Mouse (Mus musculus) gastrocnemius, adult 18-20 months (tissue): ENCODE measurements around the gene Rbm46. TPM values are rescaled to one million over a fixed set of nuclear protein-coding genes. Genes with fewer than 3 reads are reported as not detected.

Experiments used
- DNase-seq: peaks from one replicate; pipeline ENCODE4 v3.0.0; 2021; ENCODE audit warnings: low spot score
- long read RNA-seq, 2 experiments: library from polyadenylated mRNA; stranded (forward); transcript quantifications; one replicate each; pipeline ENCODE4 v2.0.0; 2021
- total RNA-seq, 2 experiments: library from RNA; stranded (reverse); gene quantifications; 2 replicates each; pipeline ENCODE4 v1.2.3; 2021

Rbm46 gene
- total RNA-seq, result under 1 TPM in 1 of 2 experiments, not detected in 1; 0.12 TPM
- long read RNA-seq, experiment 1, result 0 reads
- long read RNA-seq, experiment 2, result 0 reads

DNA sequence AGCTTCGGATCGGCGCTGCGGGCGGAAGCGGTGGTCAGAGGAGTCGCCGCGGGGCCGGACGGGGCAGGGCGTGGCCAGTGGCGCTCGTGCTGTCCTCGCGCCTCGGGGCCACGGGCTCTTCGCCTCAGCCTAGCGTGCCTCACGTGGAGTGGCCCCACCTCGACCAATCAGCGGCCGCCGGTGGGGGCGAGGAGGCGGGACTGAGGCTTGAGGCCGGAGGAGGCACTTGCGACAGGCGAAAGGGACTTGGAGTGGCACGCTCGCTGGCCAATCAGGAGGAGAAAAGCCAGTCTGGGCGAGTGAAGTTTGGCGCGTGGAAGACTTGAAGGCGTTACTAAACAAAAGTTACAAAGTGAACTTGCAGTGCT lies at the start of gene Rbm46:
Rbm46 (minus strand) TSS at position 112 of the 368 bp plus-strand sequence.
- DNase-seq, result peak; percentile 74

DNA sequence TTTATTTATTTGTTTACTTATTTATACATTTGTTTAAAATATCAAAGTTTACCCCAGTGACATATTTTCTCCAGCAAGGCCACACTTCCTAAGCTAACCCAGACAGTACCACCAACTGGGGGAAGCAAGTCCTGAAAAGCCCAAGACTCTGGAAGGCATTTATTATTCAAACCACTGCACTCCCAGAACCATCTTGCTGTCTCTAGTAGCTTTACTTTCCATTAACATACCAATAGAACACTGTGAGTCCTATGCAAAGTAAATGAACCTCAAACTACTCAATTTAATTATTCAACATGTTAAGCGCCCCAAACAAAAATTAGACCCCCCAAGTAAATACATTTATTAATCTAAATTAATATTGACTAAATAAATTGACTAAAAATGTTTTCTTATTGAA lies 39.3 kb upstream of the Rbm46 start:
- DNase-seq, result no peak

DNA sequence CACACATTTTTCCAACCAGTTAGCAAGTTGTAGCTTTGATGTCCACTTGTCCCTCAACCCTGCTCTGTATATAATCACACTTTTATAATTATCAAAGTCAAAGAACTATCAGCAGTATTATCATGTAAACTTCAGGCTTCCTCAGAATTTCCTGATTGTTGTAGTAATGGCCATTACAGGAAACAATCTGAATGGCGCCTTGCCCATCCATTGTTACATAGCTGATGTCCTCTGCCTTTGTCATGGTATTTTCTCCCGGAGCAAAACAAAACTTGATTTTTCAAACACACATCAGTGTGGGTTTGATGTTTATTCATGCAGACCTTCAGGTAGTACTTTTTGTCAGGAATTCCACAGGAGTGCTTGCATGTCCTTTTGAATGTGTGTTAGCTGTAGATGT lies 32.4 kb upstream of the Rbm46 start:
- DNase-seq, result no peak

DNA sequence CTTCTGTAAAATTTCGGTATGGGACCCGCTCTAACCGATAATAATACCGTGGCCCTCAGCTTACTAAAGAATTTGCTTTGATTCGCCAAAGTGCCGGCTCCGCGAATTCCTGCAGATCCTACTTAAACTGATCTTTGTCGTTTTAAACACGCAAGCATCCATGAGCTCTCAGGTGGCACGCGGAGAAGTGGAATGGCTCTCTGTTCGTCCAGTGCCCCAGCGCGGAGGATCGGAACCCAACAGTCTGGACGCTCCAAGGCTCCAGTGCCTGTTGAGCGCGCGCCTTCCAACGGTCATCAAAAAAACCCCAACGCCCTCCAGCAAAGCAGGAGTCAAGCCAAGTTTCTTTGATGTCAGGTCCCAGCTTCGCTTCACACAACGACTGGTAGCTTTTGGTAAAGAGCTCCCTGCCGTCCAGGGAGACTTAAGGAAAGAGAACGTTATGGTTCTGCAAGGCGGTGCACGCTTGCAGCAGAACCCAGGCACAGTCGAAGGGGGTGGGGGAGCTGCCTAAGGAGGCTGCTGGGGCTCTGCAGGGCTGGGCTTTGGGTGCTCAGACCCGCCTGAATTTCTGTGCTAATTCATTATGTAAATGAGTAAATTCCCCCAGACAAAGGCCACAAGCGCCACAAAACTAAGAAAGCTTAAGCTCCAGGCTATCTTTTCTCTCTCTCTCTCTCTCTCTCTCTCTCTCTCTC lies 28.1 kb upstream of the Rbm46 start:
- no peak for DNase-seq

DNA sequence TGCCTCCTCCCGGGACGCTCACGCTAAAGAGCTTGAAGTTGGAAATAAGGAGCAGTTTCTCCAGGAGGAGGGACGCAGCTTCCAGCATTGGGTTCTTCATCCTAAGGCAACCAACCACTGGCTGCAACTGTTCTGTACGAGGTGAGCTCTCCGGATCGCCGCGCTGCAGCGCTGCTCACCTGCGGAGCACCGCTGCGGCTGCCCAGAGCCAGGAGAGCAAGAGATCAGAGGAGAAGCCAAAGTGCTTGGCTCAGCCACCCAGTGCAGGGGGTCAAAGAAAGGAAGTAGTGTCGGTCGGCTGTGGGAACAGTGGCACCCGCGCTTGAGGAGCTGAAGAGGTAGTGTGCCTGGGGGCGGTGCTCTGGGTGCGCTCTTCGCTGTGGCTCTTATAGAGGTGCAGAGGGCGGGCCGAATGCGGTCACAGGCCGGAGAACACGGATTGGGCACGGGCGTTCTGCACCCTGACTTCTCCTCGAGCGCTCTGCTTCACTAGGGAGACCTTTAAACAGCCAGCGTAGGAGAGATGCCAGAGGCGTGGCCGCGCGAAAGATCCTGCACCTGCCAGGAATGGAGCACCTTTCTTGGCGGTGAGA lies 27.4 kb upstream of the Rbm46 start, which contains the start of gene Lrat:
Lrat (minus strand) TSS at position 361 of the 593 bp plus-strand sequence.
- no peak for DNase-seq

DNA sequence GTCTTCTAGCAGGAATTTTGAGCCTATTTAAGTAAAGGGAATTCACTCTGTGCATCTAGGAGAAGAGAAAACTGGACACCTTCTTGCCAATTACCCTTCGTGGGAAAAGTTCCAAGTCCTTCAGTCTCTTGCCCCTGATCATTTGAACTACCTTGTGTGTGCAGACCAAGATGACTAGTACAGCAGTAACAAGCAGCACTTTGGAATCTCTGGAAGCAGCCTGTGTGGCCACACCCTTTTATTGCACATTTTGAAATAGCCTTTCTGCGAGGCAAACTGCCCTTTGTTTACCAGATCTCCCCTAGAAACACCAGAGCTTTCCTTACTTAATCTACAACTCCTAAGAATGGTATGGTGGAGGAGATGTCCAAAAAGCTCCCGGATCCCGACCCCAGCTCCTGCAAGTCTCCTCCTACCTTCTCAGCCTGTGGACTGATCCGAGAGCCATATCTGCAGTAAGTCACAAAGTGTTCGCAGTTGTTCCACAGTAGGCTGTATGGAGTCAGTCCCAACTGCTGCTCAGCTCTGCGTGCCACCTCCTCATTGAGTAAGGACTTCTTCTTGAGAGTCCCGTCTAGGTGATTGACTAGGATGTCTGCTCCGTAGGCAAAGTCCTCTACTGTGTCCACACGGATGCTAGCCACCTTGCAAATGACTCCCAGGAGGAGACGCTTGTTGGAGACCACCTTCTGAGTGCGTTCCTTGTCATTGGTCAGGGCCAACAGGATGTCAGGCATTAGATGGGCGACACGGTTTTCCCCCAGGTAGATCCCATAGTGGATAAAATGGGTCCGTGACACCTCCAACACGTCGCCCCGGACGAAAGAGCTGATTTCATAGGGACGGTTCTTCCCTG lies 26.7 kb upstream of the Rbm46 start:
- DNase-seq, result no peak

DNA sequence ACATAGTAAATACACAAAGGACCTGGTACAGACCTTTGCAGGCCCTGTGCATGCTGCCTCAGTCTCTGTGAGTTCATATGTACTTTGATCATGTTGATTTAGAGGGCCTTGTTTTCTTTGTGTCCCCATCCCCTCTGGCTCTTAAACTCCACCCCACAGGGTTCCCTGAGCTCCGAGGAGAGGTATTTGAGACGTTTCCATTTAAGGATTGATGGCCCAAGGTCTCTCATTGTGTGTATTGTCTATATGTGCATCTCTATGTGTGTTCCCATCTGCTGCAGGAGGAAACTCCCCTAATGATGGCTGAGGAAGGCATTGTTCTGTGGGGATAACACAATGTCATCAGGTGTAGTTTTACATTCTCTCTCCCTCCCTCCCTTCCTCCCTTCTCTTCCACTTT lies 12.6 kb upstream of the Rbm46 start:
- DNase-seq, result no peak

DNA sequence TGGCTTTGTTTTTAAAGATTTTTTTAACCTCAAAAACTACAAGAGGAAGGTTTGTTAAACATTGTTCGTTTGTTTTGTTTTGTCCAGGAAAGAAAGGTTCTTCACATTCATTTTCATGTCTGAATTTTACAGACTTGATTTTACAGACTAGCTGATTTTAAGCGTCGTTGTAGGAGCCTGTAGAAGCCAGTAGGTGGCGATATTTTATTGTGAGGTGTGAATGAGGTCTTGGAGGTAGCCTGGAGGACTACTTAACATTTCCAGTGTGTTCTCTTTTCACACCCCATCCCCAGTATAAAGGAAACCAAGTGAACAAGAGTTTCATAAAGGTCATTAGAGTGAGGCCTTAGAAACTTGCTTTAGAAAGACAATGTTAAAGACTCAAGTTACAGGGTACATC lies 975 bp upstream of the Rbm46 start:
- DNase-seq, result no peak

DNA sequence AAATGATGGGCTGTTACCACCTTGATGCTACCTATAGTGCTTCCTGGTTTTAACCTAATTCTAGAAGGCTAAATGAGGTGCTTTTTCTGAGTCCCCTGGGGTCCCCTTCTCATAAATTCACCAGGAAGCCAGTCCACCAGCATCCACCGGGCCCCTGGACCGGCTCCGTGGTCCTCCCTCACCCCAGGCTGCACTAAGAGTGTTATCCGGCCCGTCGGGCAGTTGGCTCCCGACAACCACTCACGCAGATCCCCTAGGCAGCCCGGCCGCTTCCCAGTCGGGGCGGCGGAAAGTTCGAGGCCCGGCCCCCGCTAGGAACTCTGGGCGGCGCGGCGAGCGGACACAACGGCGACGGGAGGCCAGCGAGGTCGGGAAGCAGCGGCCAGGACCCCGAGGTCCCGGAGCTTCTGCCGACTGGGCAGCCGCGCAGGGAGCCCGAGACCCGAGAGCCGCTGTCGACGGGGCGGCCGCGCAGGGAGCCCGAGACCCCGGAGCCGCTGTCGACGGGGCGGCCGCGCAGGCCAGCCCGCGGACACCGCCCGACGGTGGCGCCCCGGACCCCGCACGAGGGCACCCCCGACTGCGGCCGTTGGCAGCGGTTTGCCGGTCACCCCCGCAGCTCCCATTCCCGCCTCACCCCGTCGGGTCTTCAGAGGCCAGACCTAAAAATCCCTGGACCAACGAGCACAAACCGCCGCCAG lies 462 bp downstream of the Rbm46 start:
- DNase-seq, result no peak

DNA sequence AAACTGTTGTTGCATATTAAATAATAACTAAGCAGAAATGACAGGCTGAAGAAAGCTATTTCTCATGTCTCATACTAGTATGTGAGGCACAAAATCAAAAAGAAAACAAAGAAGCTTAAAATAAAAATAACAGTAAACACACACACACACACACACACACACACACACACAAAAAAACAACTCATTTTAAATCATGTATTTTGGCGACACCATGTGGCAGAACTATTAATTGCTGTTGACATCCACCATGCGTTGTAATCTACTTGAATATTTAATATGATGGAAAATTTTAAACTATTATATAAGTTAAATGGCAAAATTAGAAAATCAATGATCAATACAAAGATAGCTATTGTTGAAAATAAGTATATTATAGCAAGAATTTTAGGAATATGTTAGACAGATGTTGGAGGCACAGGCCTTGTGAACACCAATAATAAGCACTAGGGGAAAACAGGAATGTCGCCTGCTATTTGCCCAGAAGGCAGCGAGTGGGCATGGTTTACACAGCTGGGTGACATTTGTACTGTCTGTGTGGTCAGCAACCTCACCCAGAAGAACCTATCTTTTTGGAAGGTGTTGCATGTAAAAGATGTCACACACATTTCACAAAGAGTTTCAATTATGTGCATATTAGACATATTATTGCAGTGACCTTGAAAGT lies 18.7 kb downstream of the Rbm46 start:
- no peak for DNase-seq

DNA sequence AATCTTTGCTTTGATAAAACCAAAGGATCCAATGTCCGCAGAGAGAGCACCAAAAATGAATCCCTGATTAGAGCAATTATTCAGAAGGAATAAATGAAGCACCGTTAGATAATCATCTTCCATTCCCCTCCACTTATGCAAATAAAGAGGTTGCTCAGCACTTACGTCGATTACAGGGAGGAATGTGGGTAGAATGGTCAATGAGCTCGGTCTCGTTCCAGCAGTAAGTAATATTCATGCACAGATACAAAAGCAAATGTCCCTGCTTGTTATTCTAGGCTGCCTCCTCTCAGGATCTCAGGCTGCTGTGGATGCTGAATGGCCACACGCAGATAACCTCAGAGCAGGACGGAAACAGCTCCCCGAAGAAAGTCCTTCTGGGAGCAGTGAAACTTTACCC lies 51.1 kb downstream of the Rbm46 start:
- no peak for DNase-seq

DNA sequence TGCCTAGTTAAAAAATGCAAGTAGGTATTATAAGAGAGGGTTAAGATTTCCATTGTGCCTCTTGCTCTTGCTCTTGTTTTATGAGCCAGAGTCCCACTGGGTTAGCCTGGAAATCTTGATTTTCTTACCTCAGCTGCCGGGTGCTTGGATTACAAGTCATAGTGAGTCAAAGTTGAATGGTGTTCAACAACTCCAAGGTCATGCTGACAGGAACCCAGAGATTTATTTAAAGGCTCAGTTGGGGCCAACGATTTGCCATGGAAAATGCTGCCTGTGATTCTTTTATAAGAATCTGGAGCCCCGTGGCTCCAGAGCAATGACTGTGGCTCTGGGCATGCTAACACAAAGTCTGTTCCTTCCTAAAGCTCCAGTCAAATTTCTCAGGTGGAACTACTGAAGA lies 64.4 kb downstream of the Rbm46 start:
- DNase-seq, result no peak

DNA sequence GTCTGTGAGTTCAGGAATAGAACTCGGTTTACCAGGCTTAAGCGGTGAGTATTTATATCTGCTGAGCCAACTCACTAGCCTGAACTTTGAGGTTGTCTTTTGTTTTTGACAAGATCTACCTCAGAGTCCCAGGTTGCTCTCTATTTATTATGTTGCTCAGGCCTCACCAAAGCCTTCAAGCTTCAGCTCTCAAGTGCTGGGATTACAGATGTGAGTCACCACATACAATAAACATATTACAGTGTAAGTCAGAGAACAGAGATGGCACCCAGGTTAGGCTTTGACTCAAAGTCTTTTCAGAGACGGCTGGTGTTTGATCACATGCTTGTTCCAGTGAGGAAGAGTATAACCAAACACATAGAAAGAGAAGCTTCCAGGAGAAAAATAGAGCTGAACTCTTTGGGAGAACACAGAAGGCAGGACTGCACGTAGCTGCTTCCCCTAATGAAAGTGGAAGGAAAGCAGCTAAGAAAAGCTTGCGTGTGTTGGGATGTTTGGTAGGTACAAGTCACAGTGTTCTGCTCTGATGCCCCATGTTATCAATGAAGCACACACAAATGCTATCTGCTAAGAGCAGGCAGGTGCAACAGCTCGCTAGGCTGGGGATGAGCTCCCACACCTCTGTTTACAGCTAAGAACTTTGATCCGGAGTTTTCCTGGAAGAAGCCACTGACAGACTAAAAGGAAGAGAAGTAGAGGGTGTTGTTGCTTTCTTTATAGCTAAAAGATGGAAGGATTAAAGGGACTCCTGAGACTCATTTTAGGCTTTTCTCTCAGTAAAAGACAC lies 65.8 kb downstream of the Rbm46 start:
- DNase-seq, result no peak

DNA sequence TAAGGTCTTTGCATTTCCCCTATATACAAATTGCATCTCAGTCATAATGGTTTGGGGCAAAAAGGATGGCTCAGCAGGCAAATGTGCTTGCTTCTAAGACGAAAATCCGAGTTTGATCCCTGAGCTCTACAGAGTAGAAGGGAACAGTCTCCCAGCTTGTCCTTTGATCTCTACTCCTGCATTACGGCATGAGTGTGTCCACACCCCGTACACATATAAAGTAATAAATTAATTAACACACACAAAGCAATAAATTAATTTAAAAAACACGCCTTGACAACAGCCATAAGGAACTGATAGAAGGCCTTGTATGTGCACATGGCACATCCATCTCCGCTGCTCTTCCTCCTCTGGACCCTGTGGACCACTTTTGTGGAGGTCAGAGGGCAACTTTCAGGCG lies 66.5 kb downstream of the Rbm46 start:
- no peak for DNase-seq

DNA sequence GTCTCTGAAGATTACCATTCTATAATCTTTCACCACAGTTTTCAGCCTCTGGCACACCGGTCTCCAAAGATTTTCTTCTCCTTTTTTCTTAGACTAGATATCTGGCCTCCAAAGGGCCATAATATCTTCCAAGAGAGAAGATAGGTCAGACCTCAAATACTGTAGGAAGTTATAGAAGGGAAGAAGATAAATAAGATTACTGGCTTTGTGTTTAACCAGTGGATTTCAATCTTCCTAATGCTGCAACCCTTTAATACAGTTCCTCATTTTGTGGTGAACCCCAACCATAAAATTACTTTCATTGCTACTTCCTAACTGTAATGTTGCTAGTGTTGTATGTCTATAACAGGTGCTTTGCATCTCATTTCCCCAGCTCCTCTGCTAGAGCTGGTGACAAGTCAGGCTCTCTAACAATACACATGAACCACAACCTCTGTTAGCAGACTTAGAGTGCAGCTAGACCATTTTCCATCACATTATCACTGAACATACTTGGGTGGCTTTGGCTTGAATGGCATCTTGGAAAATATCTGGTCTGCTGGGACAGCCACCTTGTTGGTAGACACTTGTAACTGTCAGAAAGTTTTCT lies 67.9 kb downstream of the Rbm46 start:
- DNase-seq, result no peak

DNA sequence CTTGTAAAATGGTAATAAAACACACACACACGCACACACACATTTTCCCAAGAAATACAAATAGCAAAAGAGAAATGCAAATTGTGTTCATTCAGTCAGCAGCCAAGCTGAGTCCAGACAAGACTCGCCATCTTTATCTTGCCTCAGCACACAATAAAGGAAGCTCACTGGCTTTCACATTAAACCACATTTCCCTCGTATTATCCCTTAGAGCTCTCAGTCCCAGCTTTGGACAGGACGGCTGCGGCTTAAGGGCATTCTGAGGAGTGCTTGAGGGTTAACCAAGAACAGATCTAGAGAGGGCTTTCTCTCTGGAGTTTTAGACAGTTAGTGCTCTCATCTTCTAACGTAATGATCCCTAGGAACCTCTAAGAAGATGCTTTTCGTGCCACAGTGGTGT lies 71.0 kb downstream of the Rbm46 start:
- DNase-seq, result no peak

DNA sequence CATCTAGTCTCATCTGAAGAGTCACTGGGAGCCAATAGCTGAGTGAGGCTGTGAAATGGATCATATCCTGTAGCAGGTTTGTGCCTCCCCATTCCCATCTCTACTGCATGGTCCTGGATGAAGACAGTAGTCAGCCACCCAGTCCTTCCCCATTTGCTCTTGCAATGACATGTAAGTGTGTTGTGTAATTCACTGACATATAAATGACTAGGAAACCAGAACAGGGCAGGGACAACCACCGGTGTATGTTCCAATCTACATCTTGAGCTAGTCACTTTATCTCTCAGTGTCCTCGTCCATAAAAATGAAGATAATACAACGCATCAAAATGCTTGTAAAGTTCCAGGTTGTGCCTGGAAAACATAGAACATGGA lies 75.8 kb downstream of the Rbm46 start:
- DNase-seq, result no peak

DNA sequence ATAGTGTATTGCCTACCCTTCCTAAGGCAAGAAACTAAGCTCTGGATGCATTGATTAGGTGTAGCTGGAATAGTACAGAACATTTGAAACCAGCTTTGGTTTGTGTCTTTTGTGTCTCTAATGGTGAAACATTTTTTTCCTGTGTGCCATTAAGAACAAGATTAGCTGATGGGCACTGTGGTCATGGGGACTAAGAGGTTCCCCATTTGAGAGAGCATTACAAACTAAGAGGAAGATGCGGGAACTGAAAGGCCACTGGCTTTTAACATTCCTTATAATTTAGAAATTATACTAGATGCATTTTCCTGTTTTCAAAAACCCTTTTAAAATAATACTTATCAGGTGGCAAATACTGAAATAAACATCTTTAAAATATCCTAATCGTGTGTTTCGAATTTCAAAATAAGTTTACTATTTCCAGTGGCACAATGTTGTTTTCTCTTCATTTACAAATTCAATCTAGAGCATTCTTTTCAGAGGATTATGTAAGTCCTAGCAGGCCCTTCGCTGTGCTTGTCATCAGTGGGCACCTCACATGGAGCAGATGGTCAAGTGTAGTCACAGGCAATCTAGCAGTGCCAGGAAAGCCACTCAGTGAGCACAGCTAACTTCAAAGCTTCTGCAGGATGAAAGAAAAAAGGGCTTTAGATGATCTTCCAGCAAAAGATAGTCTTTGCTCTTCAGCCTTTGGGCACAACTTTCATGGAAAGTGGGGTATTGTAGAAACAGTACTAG lies 76.4 kb downstream of the Rbm46 start:
- DNase-seq, result no peak

DNA sequence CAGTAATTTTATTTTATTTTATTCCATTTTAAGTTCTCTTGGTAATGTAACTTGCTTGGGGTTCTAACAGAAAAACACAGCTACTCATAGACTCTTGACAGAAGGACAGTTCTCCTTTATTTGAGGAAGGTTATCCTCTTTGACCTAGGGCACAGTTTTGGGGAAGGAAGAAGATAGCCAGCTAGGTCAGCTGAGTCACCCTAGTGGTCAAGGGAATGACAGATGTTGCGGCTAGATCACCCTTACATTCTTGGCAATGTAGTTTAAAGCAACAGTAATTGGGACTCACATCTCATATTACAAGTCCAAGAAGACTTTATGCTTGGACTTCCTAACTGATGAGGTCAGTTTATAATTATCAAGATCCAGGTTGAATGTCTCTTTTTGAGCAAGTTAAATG lies 82.6 kb downstream of the Rbm46 start:
- no peak for DNase-seq
